Mouse (Mus musculus) c-Kit-positive CD71-positive TER-119-positive erythroid progenitor cells, embryonic 14.5 days (primary cell): Measurements from ENCODE around the gene Lurap1l.

ENCODE experiments used
- DNase-seq: peaks from one replicate; pipeline ENCODE4 v3.0.0-alpha.2; 2013; ENCODE audit warnings: low spot score

Lurap1l gene

DNA sequence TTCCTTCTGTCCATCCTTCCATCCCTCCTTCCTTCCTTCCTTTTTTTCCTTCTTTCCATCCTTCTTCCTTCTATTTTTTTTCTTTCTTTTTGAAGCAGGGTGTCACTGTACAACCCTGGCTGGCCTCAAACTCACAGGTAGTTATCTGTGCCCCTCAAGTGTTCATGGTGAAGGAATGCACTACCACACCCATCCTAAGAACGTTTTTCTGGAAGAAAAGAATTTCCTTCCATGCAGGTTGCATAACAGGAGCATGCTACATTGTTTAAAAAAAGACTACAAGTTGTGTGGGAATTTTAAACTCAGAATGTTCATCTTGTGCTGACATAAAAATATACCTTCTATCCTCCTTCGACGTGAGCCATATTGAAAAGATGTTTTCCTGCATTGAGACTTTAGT is 7.4 kb downstream of the Lurap1l start:
- DNase-seq: no peak

DNA sequence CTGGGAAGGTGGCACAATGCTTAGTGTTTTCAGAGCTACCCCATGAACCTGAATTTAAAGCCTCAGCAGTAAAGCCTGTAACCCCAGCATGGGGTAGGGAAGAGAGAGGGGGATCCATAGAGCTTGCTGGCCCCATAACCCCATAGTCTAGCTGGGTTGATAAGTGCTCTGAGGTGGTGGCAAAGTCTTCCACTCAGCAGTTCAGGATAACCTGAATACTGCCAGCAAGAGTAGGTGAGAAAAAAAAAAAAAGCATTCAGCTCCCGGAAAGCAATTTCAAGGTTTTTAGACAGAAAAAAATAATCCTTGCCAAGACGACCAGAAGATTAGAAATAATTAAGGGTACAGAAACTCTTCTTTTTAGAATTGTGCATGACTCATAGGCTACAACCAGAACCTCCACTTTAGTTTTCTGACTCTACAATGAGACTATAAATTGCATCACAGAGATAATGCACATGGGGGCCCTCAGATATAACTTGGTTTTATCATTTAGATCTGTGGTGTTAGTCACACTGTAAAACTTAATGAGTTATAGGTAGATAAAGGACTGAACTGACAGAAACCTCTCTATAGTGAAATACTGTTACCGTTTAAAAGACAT is 8.2 kb downstream of the Lurap1l start:
- no peak for DNase-seq

DNA sequence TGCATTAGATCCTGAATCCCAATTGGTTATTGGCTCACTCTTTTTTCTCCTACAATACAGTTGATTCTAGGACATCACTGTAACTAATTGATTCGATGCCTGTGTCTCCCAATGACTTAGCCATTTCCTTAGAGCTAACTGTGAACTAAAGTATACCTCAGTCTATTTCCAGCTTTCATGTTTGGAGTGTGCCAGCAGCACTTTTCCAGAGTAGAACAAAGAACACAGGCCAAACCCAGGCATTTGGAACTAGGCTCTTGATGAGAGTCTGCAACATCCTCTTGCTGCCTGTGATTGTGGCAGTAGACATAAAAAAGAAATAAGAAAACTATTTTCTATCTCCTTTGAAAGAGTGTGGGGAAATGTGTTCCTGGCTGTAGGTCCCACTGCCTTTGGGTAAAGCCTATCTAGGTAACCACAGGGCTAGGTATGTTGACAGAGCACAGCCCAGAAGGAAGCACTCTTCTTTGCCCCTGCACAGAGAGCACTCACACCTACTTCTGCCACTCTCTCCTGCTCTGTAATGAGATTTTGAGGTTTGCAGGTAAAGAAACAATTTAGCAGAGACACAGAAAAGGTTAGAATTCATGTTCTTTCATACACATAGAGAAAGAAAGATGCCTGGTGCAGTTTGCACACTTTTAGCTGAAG is 8.9 kb downstream of the Lurap1l start:
- no peak for DNase-seq

DNA sequence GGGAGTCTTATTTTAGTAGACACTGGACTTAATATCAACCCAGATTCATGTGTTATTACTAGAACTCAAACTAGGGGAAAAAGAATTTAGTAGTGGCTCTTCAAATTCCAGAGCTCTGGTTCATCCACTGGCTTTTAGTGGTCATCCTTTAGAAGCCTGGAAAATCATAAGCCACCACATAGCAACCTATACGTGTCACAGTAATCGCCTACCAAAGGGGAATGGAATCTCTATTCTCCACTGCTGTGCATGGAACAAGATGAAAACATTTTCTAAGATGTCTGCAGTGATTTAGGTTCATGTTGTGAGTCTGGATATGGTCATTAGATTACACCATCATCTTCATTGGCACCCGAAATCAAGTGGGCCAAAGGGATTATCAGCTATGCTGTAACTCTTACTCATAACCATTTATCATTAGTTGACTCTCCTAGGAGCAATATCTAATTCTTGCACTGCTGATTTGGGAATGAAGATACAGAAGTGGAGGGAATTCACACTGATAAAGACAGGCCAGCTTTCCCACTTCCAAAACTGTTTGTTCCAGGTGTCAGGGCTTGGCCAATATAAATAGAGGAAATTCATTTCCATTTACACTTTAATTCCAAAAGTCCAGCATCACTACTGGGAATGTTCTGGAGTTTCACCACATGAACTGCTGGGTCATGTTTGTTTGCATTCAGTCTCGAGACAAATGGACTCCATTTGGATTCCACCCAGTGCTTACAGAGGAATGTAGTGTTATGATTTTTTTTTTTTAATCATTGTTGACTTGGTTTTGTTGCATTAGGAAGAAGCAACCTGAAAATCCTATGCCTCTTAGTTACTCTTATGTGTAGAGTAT is 11.4 kb downstream of the Lurap1l start:
- DNase-seq: no peak

DNA sequence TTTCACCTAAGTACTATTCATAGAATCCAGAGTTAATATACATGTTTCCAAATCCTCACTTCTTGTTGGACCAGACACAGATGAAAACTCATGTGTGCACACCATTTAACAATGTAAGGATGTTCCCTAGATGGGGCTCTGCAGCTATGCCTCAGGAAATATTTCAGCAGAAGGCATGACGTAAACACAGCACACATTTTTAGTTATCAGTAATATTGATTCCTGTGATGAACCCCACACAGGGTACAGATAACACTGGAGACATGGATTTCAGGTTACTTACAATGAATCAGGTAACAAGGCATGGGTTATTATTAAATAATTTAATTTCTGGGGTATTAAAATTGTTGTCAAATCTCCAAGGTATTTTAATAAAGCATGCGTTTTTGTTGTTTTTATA is 12.2 kb downstream of the Lurap1l start:
- no peak for DNase-seq

DNA sequence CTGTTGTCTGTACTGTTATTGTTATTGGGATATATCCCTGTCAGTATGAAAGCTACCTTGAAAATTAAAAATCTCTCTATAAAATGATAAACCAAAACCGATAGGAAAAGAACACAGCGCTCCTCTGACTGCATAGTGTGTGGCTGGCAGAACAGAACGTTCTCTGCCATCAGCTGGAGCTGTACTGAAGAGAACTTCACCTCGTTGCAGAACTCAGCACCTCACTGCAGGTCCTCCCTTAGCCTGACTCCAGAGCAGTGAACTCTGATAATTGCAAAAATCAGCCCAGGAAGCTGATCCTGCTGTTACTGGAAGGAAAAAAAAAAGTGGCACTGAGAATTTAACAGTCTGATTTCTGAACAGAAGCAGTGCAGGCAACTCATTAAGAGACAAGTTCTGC is 14.4 kb downstream of the Lurap1l start:
- DNase-seq: no peak

DNA sequence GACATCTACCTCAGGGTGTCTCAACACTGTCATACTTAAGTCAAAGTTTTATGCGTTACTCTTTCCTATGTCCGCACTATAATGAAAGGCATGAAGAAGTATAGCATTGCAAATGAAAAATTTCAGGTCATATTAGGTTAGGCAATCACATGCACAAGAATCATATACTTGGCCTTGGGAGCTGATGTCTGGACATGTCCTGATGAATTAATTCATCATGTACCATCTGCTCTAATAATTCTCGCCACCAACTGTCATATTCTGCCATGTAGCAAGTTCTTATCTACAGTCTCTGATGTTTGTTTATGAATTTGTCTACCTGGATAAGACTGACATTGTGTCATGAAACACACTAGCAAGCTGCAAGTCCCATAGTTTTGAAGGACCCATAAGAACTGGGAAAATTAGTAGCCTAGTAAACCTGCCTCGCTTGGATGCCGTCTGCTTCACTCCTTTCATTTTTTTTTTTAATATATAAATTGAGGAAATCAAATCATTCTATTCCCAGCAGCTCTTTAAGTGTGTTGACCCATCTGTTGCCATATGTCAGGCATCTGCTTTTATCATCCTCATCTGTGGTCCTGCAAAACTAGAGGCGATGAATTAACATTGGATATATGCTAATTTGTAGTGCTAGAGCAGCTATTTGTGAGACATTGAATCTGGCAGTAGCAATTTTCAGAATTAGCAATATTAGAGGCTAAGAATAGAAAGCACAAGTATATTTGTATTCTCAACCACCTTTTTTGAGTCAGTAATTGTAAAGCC is 15.5 kb downstream of the Lurap1l start:
- no peak for DNase-seq

DNA sequence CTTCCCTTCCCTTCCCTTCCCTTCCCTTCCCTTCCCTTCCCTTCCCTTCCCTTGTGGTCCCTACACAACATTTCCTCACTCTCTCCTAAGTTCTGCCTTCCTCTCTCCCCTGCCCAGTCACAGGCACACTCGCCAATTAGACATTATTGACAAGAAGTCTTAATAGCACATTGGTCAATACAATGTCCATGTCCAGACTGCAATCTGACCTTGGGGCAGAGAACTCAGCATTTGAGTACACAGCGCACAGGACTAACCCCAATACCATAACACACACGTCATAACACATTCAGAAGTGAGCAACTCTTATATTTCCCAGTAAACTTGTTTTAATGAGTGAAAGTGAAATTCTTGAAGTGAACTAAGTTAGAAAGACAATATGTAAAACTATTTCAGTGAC is 24.3 kb downstream of the Lurap1l start:
- DNase-seq: no peak

DNA sequence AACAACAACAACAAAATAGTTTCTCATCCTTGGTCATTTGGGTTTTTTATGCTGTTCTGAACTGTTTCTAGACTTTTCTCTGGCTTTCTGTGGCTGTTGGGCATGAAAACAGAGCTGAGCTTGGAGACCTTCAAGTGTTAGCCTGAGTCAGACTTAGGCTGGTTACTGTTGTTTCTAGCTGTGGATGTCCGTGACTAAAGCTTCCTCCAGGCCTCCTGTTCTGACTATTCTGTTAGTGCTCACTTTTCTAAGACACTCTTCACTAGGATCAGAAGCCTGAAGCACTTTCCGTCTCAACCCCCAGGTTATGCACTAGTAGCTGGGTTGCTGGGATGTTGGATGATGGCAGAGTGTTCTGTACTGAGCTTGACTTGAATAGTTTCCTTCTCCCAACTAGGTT is 28.7 kb downstream of the Lurap1l start:
- DNase-seq: no peak

DNA sequence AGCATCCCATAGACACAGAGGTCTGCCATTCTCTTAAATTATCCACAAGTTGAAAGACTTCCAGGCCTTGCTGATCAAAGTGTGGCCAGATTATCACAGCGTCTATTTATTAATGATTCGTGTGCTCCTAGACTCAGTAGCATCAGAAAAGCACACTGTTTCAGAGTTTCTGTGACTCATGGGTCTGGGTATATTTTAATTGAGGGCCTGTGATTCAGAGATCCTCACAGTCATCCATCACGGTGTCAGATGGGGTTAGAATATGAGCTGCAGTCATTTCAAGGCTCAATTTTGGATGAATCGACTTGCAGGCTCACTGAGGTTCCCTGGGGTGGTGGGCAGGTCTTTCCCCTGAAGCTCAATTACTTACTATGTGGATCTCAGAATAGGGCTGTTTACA is 30.5 kb downstream of the Lurap1l start:
- no peak for DNase-seq

DNA sequence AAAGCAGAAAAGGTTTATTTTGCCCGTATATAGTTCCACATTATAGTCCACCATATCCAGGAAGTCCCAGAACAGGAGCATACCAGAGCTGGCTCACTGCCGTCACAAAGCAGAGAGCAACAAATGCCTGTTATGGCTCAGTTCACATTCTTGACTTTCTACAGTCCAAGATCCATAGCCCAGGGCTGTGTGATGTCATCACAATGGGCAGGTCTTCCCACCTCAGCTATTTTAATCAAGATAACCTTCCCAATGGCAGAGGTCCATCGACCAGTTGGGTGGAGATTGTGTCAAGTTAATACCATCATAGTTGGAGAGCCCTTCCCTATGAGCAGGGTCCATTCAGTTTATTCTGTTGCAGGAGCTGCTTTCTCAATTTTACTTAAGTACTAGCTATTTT is 31.5 kb downstream of the Lurap1l start:
- DNase-seq: no peak

DNA sequence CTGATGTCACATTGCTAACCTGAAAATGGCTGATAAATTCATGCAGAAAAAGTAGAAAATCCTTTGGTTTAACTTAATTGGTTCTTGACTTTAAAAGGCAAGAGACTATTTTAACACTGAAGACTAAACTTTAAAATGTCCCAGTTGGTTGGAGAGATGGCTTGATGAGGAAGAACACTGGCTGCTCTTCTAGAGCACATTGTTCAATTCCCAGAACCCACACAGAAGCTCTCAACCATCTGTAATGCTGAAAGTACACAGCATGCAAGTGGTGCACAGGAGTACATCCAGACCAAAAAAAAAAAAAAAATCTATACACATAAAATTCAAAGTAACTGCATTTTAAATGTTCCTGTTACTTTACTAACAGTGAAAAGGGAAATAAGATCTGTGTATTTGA is 34.2 kb downstream of the Lurap1l start:
- no peak for DNase-seq

DNA sequence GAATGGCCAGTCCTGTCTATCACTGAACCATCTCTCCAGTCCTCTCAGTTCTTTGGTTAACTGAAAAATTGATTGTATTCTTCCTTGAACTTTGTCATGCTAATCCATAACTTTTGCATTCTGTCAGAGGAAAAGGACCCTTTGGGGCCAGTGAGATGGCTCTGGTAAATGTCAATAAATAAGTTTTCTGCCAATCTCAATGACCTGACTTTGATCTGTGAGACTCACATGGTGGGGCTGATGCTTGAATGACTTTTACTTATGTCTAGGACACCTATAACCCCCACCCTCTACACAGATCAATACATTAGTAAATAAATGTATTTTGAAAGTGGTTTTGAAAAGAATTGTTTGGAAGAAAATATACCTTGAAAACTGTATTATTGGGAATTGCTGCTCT is 38.7 kb downstream of the Lurap1l start:
- no peak for DNase-seq

DNA sequence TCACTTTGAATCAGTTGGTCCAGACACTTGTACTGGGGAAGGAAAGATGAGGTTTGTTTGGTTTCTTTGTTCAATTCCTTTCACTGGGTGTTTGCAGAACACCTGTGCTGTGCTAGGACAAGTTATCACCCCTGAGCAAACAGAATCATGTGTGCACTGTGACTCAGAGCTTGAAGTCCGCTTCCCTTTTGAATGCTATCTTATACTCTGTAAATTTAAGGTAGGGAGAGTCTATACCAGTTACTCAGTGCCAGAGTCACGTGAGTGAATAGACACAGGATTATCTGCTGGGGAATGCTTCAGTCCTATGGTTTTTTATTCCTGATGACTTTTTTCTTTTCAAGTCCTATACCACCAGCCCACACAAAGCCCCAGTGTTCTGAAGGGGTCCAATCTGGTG is 39.3 kb downstream of the Lurap1l start:
- DNase-seq: no peak

DNA sequence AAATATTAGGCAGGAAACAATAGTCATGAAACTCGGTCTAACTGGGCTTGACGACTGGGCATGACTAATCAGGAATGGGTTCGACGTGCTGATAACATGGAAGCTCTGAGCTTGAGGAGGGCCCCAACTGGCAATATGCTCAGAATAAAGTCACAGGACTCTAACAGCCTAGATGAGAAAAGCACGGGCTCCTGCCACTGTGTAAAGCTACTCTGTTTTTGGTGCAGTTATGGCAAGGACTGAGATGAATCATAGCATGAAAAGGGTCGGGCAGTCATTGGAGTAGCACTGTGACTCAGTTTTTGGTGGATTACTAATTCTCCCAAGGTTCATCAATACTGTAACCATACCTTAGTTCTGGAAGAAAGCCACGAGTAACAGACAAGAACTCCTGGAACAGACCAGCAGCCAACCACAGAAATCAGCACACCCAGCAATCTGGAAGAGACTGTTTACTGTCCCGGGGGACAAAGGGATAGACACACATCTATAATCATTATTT is 39.9 kb downstream of the Lurap1l start:
- no peak for DNase-seq

DNA sequence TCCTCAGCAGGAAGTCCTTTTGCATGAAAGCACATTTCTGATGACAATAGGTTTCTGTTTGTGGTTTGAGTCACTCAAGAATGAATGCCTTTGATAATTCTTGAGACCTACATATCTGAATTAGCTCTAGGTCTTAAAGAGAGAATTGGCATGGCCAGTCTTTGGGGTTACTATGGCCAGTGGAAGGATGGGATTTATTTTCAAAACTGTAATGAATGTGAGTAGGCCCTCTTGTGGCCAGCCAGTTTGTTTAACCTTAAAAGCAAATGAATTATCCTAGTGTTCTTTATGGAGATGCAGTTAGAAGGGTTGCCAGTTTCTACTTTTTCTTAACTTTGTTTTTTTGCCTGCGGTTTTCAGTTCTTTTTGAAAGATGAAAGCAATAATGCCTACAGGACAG is 42.2 kb downstream of the Lurap1l start:
- no peak for DNase-seq

DNA sequence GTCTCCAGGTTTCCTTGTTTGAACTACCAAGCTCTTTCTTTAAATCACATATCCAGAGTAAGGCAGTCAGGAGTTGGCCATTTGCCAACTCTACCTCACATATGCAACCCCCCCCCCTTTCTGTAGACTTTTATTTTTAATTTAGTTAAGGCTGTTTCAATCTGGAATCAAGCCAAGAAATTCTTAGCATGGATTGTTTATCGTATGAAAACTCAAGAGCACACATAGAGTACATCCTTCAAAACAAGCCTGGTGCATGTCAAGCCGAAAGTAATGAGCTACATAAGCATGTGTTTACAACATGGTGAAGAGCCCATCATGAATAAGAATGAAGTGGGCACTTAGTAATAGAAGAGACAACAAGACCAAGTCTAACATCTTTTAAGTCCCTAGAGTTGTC is 45.5 kb downstream of the Lurap1l start:
- DNase-seq: no peak

DNA sequence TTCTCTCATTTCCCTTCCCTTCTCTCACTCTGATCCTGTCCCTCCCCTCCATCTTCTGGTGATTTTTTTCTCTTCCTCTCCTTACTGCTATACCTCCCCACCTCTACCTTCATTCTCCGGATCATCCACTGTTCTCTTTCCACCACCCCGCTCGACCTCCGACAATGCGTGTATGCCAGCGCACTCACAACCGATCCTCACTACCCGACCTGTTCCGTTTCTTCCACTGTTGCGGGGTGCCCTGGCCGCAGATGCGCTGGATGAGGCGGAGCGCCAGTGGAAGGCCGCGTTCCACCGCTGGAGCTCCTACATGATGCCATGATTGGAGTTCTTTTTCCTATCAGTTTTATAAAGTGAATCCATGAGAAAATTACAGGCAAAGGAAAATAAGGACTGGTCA is 57.1 kb downstream of the Lurap1l start:
- no peak for DNase-seq

DNA sequence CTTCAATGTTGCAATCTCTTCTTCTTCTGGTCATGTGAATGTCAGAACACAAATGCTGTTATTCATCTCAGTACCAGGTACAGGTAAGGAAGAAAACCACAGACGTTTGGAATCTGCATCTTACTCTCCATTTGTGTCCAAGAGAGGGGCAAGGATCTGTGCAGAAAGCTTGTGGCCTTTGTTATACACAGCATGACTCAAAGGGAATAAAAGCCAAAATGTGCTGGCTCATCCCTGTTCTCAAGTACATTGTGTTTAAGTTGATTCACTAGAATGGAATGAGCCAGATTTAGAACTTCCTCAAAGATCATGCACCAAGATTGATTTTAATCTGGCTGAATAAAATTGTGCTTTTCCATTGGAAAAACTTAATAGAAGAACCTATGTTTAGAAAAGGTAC is 61.4 kb downstream of the Lurap1l start:
- DNase-seq: no peak

DNA sequence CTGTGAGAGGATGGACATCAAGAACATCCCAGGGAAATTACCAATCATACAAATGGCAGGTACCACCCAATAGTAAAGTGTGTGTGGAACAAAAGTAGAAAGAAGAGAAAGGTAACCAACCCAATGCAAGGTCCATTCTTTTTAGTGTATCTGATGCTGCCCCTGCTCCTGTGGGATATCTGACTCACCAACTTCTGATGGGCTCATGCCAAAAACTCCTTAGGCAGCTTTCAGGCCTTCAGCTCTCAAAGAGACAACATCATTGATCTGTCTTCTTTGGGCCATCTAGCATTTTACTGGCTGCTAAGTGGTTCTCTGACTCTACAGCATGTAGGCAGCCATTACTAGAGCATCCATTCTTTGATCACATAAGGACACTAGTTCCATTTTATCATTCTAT is 63.5 kb downstream of the Lurap1l start:
- DNase-seq: no peak

DNA sequence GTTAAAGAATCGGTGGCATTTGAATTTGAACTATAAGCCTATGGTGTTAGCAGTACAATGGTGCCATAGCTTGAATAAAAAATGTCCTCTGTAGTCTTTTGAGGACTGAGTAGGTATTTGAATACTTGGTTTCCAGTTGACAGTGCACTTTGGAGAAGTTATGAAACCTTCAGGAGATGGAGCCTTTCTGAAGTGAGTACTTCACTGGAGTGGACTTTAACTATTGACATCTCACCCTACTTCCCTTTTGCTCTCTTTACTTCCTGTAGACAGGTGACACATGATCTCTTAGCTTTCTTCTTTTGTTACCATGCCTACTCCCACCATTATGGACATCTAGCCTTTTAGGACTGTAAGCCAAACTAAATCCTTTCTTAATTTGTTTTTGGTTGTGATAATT is 80.4 kb downstream of the Lurap1l start:
- no peak for DNase-seq

DNA sequence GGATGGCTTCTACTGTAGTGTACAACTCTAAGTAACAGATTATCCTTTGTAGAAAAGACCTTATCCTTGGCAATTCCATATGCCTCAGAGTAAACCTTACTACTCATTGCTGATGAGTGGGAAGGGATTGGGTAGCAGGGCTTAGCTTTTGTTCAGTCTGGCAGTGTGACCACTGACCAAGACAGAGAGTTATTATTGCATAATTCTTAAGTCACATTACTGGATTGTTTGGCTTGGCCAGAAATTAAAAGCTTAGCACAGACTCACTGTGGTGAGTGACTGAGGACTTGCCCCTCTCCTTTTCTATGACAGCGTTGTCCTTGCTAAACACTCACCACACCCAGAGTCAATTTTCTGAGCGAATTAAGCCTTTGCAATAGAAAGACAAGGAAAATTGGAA is 93.1 kb downstream of the Lurap1l start:
- DNase-seq: no peak
